Mouse (Mus musculus): ENCODE measurements at regions not wholly inside any gene's neighbourhood (a gene's known extent, or its start where the extent isn't known, plus 50 kb on each side); places are given as distances from the start of the nearest gene placed in this dataset.

DNA sequence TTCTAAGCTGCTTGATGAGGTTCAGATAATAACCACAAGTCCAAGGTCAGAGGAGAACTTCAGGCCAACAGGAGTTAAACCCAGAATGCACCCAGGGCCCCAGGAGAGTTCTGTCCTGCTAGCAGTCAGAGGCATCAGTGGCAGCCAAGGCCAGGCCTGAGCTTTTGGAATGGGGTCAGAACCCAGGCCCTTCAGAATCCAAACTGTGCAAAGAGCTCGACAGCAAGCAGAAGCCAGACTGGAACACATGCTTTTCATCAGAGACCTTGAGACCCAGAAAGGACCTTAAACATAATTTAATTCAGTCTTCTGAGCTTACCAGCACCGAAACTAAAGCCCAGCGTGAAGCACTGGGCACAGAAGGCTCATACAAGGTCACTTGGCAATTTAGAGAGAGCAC, 139.9 kb upstream of the Bcl6 start:
- Histone ChIP-seq H3K27ac (no peak overlapping the region), H3K9ac (no peak overlapping the region), H3K4me3 (replicated peaks) (no peak overlapping the region), H3K36me3 (no peaks in the 10 kb centered on the region), H3K27me3 (replicated peaks) (no peaks in the 10 kb centered on the region), H3K4me2 (replicated peaks) (no peak overlapping the region), H3K4me1 (replicated peaks) (no peaks in the 10 kb centered on the region), H3K9me3 (no peaks in the 10 kb centered on the region)
- ATAC-seq: no peak
- 63% methylated on average over 3 of the region's 3 CpGs for whole genome bisulfite sequencing

DNA sequence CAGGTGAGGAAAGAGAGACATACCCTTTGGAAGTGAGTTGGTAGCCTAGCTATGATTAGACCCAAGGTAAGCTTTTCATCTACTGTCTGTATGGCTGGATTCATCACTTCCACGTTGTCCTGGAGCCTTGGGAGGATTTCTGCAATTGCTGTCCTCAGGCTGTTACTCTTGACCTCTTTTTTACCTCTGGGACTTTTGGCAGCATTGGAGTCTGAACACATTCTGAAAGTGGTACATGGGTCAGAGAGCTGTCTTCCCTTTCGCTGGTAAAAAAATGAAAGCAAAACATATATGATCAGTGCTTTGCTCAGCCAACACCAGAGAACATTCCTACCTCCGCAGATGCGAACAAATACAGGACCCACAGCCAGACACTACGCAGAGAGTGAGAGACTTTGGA, 136.1 kb upstream of the Bcl6 start:
- Histone ChIP-seq H3K27me3 (replicated peaks) (no peaks in the 10 kb centered on the region), H3K9ac (no peak overlapping the region), H3K9me3 (no peaks in the 10 kb centered on the region), H3K27ac (no peak overlapping the region), H3K4me1 (replicated peaks) (no peaks in the 10 kb centered on the region), H3K4me2 (replicated peaks) (no peak overlapping the region), H3K4me3 (replicated peaks) (no peak overlapping the region), H3K36me3 (no peaks in the 10 kb centered on the region)
- 82% methylated on average over 5 of the region's 5 CpGs for WGBS
- ATAC-seq: no peak

DNA sequence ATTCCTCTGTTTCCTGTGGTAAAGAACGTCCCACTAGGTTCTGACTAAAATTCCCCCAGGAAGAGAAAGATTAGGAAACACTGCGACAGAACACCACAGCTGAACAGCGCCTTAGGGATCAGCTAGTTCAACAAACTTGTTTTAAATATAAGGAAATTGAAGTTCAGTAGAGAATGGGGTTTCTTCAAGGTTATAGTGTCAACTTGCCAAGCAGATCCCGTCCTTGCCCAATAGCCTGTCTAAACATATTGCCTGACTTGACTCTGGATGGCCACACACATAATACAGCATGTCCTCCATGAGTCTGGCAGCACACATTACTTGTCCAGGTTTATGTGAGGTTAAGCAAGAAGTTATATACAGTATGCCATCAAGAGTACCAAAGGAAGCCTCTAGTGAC, 135.4 kb upstream of the Bcl6 start:
- Histone ChIP-seq H3K27ac (no peak overlapping the region), H3K27me3 (replicated peaks) (no peaks in the 10 kb centered on the region), H3K4me3 (replicated peaks) (no peak overlapping the region), H3K9ac (no peak overlapping the region), H3K9me3 (no peaks in the 10 kb centered on the region), H3K36me3 (no peaks in the 10 kb centered on the region), H3K4me1 (replicated peaks) (no peaks in the 10 kb centered on the region), H3K4me2 (replicated peaks) (no peak overlapping the region)
- WGBS: 73% methylated on average over 4 of the region's 4 CpGs
- no peak for ATAC-seq

DNA sequence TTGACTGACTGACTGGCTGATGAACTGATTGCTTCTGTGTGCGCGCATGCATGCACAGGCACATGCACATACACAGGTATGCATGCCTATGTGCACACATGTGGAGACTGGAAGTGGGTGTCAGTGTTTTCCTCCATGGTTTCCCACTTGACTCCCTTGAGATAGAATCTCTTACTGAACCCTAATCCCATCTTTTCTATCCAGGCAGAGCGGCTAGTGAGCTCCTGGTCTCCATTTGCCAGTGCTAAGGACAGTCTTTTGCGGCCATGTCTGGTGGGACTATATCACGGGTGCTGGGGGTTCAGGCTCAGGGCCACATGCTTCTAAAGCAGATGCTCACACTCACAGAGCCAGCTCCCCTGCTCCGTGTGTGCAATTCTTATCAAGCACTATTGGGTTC, 133.0 kb upstream of the Bcl6 start:
- no peak for ATAC-seq
- Histone ChIP-seq H3K36me3 (no peaks in the 10 kb centered on the region), H3K9ac (no peak overlapping the region), H3K9me3 (no peaks in the 10 kb centered on the region), H3K4me2 (replicated peaks) (no peak overlapping the region), H3K27ac (no peak overlapping the region), H3K27me3 (replicated peaks) (no peaks in the 10 kb centered on the region), H3K4me3 (replicated peaks) (no peak overlapping the region), H3K4me1 (replicated peaks) (no peaks in the 10 kb centered on the region)
- WGBS: 93% methylated on average over 6 of the region's 6 CpGs

DNA sequence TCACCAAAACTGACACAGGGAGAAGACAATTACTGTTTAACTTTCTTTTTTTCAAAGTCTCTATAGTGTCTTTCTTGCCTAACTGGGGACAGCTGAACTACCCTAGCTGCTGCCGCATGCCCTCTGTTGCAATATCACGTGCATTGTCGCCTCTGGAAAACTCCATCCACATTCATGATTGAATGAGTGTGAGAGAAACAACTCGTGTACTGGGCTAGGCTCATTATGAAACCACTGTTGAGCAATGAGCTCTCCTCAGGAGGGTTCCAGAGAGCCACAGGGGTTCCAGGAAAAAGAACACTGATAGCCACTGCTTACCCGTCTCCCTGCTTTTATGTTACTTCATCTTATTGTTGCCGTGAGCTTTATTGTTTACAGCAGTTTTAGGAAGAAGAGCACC, 132.2 kb upstream of the Bcl6 start:
- Histone ChIP-seq H3K27me3 (replicated peaks) (no peaks in the 10 kb centered on the region), H3K4me2 (replicated peaks) (no peak overlapping the region), H3K9me3 (no peaks in the 10 kb centered on the region), H3K36me3 (no peaks in the 10 kb centered on the region), H3K4me3 (replicated peaks) (no peak overlapping the region), H3K4me1 (replicated peaks) (no peaks in the 10 kb centered on the region), H3K9ac (no peak overlapping the region), H3K27ac (no peak overlapping the region)
- ATAC-seq: no peak
- WGBS: 80% methylated on average over 6 of the region's 6 CpGs

DNA sequence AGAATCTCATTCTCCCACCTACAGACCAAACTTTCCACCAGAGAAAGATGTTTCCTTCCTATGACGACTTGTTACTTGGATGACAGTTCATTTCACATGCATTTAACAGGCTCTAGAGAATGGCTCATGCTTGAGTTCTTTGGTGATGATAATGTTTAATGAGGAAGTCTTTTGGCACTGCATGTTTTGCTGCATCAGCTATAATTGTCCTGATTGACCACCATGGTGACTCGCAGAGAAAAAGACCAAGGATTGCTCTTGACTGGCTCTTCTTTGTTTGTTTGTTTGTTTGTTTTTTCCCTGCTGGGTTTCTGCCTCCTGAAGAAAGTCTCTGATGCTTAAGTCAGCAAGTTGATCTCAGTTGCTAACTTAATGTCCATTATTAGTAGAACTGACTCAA, 129.8 kb upstream of the Bcl6 start:
- H3K27ac ChIP-seq: no peak overlapping the region
- H3K36me3 ChIP-seq: no peaks in the 10 kb centered on the region
- no peaks in the 10 kb centered on the region for H3K4me1 ChIP-seq (replicated peaks)
- H3K27me3 ChIP-seq (replicated peaks): no peaks in the 10 kb centered on the region
- H3K9ac ChIP-seq: no peak overlapping the region
- no peak overlapping the region for H3K4me2 ChIP-seq (replicated peaks)
- H3K4me3 ChIP-seq (replicated peaks): no peak overlapping the region
- ATAC-seq: no peak
- WGBS: 80% methylated on average over 2 of the region's 2 CpGs
- no peaks in the 10 kb centered on the region for H3K9me3 ChIP-seq

DNA sequence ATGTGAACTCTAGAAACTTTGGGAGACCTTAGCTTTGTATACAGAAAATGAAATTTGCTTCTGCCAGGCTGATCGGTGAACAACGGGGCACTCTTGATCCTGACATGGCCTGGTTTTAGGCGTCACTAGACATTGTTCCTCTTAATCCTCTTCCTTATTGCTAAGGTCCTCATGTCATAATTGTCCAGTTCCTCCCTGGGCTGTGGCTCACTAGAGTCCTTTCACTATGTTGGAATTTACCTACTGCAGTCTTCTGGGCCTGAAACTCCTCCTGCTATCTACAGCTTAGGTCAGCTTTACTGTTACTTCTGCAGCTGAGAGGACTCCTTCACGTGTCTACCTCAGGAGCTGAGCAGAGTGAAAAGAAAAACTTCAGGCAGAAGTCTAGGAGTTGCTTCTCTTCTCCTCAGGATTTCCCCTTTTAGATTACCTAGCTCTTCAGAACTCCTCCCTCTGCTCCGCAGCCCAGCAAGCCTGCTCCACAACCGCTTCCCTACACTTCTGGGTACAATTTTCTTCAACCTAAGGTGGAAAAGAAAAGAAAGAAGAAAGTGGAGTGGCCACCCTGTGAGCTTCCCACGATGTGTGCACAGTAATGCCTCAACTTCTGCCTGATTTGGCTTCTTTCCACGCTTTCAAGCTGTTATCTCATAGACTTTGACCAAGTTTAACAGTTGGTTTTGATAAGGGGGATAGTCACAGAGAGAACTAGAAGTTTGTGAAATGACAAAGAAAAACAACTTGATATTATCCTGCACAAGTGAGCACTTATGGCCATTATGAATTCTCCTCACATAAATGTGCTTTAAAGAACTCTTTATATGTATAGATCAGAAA, 114.4 kb upstream of the Bcl6 start:
- H3K36me3 ChIP-seq: no peaks in the 10 kb centered on the region
- H3K27me3 ChIP-seq (replicated peaks): no peaks in the 10 kb centered on the region
- H3K4me1 ChIP-seq (replicated peaks): no peaks in the 10 kb centered on the region
- H3K4me3 ChIP-seq (replicated peaks): no peak overlapping the region
- WGBS: 60% methylated on average over 8 of the region's 8 CpGs
- ATAC-seq: peak; percentile 96
- H3K27ac ChIP-seq: peak overlapping the region; percentile 84
- no peaks in the 10 kb centered on the region for H3K9me3 ChIP-seq
- no peak overlapping the region for H3K9ac ChIP-seq
- peak overlapping the region; percentile 36; the same call in 1 of the 2 replicates for H3K4me2 ChIP-seq (replicated peaks)

DNA sequence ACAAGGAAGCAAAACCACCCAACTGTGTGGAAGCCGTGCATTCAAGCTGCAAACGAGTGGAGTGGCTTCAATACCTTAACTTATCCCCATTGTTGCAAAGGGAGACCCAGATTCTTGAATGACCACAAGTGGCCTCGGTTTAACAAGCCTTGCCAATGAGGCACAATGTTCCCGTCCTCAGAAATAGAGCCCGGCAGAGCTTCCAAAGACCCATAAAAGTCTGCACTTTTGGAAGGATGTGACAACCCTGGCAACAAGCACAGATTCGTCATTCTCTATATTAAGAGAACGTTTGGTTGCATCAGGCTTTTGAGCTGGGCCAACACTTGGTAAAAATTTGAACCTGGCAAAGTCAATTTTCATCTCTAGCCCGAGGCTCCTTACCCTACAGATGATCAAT, 108.9 kb upstream of the Bcl6 start:
- no peak overlapping the region for H3K9ac ChIP-seq
- H3K36me3 ChIP-seq: no peaks in the 10 kb centered on the region
- H3K4me2 ChIP-seq (replicated peaks): no peak overlapping the region
- no peaks in the 10 kb centered on the region for H3K27me3 ChIP-seq (replicated peaks)
- H3K9me3 ChIP-seq: no peaks in the 10 kb centered on the region
- H3K4me3 ChIP-seq (replicated peaks): no peak overlapping the region
- no peak for ATAC-seq
- H3K27ac ChIP-seq: no peak overlapping the region
- no peaks in the 10 kb centered on the region for H3K4me1 ChIP-seq (replicated peaks)
- WGBS: 85% methylated on average over 8 of the region's 8 CpGs

DNA sequence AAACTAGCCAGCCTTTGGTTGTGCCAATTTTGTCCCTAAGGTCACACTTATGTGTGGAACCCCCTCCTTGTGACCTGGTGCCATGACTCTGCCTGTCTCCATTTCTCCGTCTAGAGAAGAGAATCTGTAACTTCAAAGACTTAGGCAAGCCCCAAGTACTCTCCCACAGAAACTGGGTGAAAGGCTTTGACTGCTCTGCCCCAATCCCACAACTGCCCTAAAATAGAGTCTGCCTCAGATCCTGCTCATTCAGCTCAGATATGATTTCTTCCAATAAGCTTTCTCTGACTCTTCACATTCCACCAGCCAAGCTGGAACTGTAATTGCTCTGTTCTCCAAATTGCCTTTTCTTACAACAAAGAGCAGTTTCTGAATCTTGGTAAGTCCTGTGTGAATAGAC, 107.4 kb upstream of the Bcl6 start:
- H3K27ac ChIP-seq: no peak overlapping the region
- no peaks in the 10 kb centered on the region for H3K4me1 ChIP-seq (replicated peaks)
- H3K36me3 ChIP-seq: no peaks in the 10 kb centered on the region
- no peak for ATAC-seq
- no peaks in the 10 kb centered on the region for H3K9me3 ChIP-seq
- H3K9ac ChIP-seq: no peak overlapping the region
- 69% methylated on average over 1 of the region's 1 CpGs for WGBS
- H3K4me2 ChIP-seq (replicated peaks): no peak overlapping the region
- H3K4me3 ChIP-seq (replicated peaks): no peak overlapping the region
- H3K27me3 ChIP-seq (replicated peaks): no peaks in the 10 kb centered on the region

DNA sequence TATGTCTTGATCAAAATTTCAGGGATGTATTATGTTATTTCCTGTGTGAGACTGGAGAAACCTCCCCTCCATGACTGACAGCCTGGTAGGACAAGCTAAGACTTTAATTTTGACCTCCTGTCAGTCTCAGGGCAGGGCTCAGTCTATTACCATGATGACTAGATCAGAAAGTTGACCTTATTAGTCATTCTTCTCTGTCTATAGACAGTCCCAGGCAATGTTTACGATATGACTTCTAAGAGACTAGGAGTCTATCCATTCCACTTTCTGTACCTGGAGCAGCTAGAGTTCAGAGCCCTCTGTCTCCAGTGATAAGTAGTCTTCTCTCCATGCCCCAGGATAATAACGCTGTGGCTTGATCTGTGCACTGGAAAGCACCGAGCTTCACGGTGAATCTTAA, 107.0 kb upstream of the Bcl6 start:
- Histone ChIP-seq H3K27ac (no peak overlapping the region), H3K4me3 (replicated peaks) (no peak overlapping the region), H3K9ac (no peak overlapping the region), H3K9me3 (no peaks in the 10 kb centered on the region), H3K27me3 (replicated peaks) (no peaks in the 10 kb centered on the region), H3K4me2 (replicated peaks) (no peak overlapping the region), H3K36me3 (no peaks in the 10 kb centered on the region), H3K4me1 (replicated peaks) (no peaks in the 10 kb centered on the region)
- no peak for ATAC-seq
- WGBS: 66% methylated on average over 4 of the region's 4 CpGs

DNA sequence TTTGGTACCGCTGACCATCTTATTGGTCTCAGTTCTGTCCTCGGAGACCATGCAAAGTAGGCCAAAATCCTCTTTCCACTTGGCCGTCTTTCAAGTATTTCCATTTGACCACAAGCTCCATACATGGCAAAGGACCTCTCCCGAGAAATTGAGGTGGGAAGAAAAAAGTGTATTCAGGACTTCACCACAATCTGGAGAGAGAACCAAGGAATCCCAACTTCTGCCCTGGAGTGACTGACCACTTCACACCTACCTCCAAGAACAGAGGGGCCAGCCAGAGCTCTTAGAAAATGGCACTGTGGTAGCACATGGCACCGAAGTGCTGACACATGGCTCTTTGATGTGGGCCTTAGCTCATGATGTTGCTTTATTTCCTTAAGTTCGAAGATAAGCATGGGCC, 105.9 kb upstream of the Bcl6 start:
- Histone ChIP-seq H3K4me1 (replicated peaks) (no peaks in the 10 kb centered on the region), H3K36me3 (no peaks in the 10 kb centered on the region), H3K9me3 (no peaks in the 10 kb centered on the region), H3K4me2 (replicated peaks) (no peak overlapping the region), H3K27ac (no peak overlapping the region), H3K27me3 (replicated peaks) (no peaks in the 10 kb centered on the region), H3K4me3 (replicated peaks) (no peak overlapping the region), H3K9ac (no peak overlapping the region)
- ATAC-seq: no peak
- 90% methylated on average over 6 of the region's 6 CpGs for WGBS

DNA sequence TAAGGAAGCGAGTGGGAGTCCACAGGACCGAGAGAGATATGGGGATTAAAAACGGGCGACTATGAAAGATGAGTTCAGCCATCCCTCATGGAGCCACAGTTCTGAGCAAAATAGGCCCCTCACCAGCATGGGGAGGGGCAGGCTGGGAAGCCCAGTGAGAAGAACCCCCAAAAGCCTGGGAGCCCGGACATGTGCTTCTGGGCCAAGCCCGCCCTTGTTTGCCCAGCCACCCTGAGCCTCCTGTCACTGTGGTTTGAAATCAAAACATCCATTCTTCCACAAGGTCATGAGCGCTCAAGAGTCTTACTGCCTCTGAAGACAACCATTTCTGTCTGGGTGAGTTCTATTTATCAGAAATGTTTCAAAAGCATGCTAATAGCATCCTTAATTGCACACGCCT, 105.0 kb upstream of the Bcl6 start:
- 86% methylated on average over 8 of the region's 8 CpGs for WGBS
- no peaks in the 10 kb centered on the region for H3K4me1 ChIP-seq (replicated peaks)
- H3K9me3 ChIP-seq: no peaks in the 10 kb centered on the region
- no peaks in the 10 kb centered on the region for H3K36me3 ChIP-seq
- no peak for ATAC-seq
- no peak overlapping the region for H3K4me2 ChIP-seq (replicated peaks)
- no peak overlapping the region for H3K9ac ChIP-seq
- no peaks in the 10 kb centered on the region for H3K27me3 ChIP-seq (replicated peaks)
- H3K4me3 ChIP-seq (replicated peaks): no peak overlapping the region
- H3K27ac ChIP-seq: no peak overlapping the region
